Mouse (Mus musculus) ES-Bruce4 (cell line): ENCODE data around the gene Ccdc85a. TPM values are rescaled to one million over a fixed set of nuclear protein-coding genes. Genes with fewer than 3 reads are reported as not detected.
A peak's percentile ranks its signal among the peaks of the same experiment; 100 is the strongest.

Experiments
- H3K27ac ChIP-seq: 2 replicates; pipeline ENCODE4 v1.5.1; 2012; ENCODE audit warnings: low read length, inconsistent platforms; ENCODE audit not compliant: insufficient read depth
- H3K27me3 ChIP-seq: 2 replicates; pipeline ENCODE4 v1.6.1; 2012; ENCODE audit warnings: mild to moderate bottlenecking, low read length, inconsistent platforms; ENCODE audit not compliant: control insufficient read depth, poor library complexity, insufficient read depth, severe bottlenecking
- H3K36me3 ChIP-seq: 2 replicates; pipeline ENCODE4 v1.6.1; 2012; ENCODE audit warnings: inconsistent platforms, mild to moderate bottlenecking, low read length, moderate library complexity; ENCODE audit not compliant: control insufficient read depth, poor library complexity, insufficient read depth, severe bottlenecking
- H3K4me1 ChIP-seq: one replicate; pipeline ENCODE4 v1.8.1; 2011; ENCODE audit warnings: low read length; ENCODE audit not compliant: control insufficient read depth, insufficient read depth
- H3K4me3 ChIP-seq: 2 replicates; pipeline ENCODE4 v1.5.1; 2011; ENCODE audit warnings: low read depth, mild to moderate bottlenecking, low read length
- H3K9ac ChIP-seq: 2 replicates; pipeline ENCODE4 v1.6.1; 2012; ENCODE audit warnings: low read depth, mild to moderate bottlenecking, inconsistent platforms; ENCODE audit not compliant: poor library complexity, severe bottlenecking
- H3K9me3 ChIP-seq: replicated peaks from 2 replicates; pipeline ENCODE4 v1.6.1; 2012; ENCODE audit warnings: mild to moderate bottlenecking, low read length, inconsistent platforms; ENCODE audit not compliant: control insufficient read depth, poor library complexity, insufficient read depth, severe bottlenecking
- CTCF ChIP-seq: IDR thresholded peaks from one replicate; pipeline ENCODE4 v1.8.1; 2011; ENCODE audit warnings: low read depth, low read length
- EP300 ChIP-seq: IDR thresholded peaks from 2 replicates; pipeline ENCODE4 v1.6.1; 2011; ENCODE audit warnings: low read depth, low read length; ENCODE audit not compliant: insufficient read depth
- POLR2A ChIP-seq: IDR thresholded peaks from one replicate; pipeline ENCODE4 v1.8.1; 2011; ENCODE audit warnings: low read length; ENCODE audit not compliant: insufficient read depth
- polyA plus RNA-seq: library from polyadenylated mRNA; stranded (reverse); fragments of >200 nt; gene quantifications from 2 replicates; pipeline ENCODE4 v1.2.4, GENCODE M21; 2011; ENCODE audit warnings: low read depth; ENCODE audit not compliant: missing spikeins, insufficient read depth, insufficient read length

The Ccdc85a gene
- polyA plus RNA-seq, 1 experiment: 3.6 TPM

DNA sequence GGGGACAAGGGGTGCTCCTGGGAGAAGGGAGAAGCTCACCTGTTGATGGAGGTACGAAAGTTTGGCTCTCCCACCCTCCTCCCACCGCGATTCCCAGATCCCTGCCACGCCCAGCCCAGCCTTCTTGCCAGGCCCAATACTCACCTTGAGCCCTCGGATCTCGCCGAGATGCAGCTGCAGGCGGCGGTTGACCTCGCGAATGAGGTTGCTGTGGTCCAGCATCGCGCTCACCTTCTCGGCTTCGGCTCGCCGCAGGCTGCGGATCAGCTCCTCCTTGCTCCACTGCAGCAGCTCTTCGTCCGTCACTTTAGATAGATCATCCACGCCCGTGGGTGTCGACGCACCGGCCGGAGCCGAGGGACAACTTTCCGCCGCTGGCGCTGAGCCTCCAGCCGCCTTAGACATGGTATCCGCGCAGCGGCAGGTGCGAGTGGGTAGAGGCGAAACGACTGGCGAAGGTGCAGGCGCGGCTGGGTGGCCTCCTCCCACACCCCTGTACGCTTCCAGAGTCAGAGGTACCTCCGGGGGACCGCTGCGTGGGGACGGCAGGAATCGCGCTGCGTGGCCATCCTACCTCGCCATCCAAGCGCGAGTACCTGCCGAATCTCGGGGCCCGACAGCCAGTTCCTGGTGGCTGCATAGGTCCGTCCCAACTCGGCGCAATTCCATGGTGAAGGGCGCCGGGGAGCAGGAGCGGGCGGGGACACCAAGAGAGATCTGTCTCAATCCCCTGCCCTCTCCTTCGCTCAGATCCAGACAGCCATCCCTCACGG lies 800 bp downstream of the Ccdc85a start:
- Histone ChIP-seq H3K9ac (peak overlapping the region; percentile 69), H3K9me3 (no peaks in the 10 kb centered on the region), H3K27ac (no peak overlapping the region), H3K4me1 (no peaks in the 10 kb centered on the region), H3K36me3 (no peaks in the 10 kb centered on the region), H3K27me3 (no peaks in the 10 kb centered on the region), H3K4me3 (peak overlapping the region; percentile 79)
- TF ChIP-seq POLR2A (no peak), CTCF (no peak), EP300 (0 out of 2 replicates have a peak, but pooled peaks have one; percentile 38)

DNA sequence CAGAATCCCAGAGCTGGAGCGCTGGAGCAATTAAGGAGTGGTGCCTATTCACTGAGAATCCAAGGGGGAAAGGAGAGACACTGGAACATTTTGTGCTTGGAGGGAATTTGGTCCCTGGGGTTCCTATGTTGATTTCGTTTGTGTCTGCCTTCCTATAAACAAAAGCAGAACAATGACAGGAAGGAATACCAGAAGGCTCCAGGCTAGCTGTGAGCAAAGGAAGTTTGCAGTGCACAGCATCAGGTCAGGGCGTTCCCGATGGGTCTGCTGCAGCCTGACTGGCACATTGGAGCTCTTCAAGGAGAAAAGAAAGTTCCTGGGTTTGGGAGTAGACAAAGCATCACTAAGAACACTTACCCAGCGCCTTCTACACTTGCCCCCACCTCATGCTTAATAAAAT lies 1.9 kb downstream of the Ccdc85a start:
- Histone ChIP-seq H3K9me3 (no peaks in the 10 kb centered on the region), H3K4me3 (no peak overlapping the region), H3K27me3 (no peaks in the 10 kb centered on the region), H3K4me1 (no peaks in the 10 kb centered on the region), H3K9ac (0 out of 2 replicates have a peak overlapping the region, but pooled peaks have one; percentile 69), H3K36me3 (no peaks in the 10 kb centered on the region), H3K27ac (no peak overlapping the region; the same call in 1 of the 2 replicates)
- TF ChIP-seq POLR2A (no peak), CTCF (no peak), EP300 (peak; percentile 80; the same call in 1 of the 2 replicates)

DNA sequence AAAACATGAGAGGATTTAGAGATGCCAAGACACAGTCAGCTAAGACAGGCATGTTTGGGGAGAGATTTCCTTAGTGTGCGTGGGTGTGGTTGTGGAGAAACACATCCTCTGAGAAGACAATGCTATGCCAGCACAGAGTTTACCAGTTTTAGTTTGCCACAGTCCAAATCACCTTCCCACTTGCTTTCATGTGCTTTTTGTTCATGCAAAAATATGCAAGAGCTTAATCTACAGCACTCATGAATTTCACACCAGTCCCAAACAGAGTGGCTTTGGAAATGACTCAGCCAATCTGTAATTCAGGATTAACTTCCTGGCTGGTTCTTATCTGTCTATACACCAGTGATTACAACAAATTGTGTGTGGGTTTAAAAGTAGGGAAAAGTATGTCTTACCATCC lies 11.7 kb downstream of the Ccdc85a start:
- no peaks in the 10 kb centered on the region for H3K4me1 ChIP-seq
- H3K9me3 ChIP-seq: no peaks in the 10 kb centered on the region
- TF ChIP-seq POLR2A (no peak), CTCF (no peak), EP300 (no peak)
- H3K36me3 ChIP-seq: no peaks in the 10 kb centered on the region
- no peak overlapping the region for H3K9ac ChIP-seq
- no peak overlapping the region for H3K27ac ChIP-seq
- H3K27me3 ChIP-seq: no peaks in the 10 kb centered on the region
- H3K4me3 ChIP-seq: no peak overlapping the region

- H3K9me3 ChIP-seq: no peaks in the 10 kb centered on the region
- H3K9ac ChIP-seq: no peak overlapping the region
- no peaks in the 10 kb centered on the region for H3K4me1 ChIP-seq
- no peak overlapping the region for H3K27ac ChIP-seq
- H3K36me3 ChIP-seq: no peaks in the 10 kb centered on the region
- no peak for TF ChIP-seq EP300
- TF ChIP-seq CTCF: no peak
- TF ChIP-seq POLR2A: no peak
- no peak overlapping the region for H3K4me3 ChIP-seq
- H3K27me3 ChIP-seq: no peaks in the 10 kb centered on the region
Observed at GRCm38 (mm10) chr11:28556420-28556819, 27.7 kb downstream of the Ccdc85a start.

DNA sequence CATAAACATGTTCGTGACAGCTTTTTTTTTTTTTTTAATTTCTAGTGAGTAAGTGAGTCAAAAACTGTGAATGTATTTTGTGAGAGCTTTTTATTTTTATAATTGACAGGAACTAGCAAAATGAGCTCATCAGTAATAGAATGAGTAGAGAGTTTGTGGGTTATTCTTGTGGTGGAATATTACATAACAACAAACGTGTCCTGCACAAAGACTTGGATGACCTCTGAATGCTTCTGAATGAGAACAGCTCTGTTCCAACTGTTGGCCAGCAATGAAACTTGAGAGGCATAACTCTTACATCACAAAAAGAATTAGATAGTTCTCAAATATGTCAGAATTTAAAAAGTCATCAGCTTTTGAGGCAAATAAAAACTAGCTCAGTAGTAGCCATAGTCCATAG lies 40.7 kb downstream of the Ccdc85a start:
- H3K4me3 ChIP-seq: no peak overlapping the region
- TF ChIP-seq POLR2A: no peak
- TF ChIP-seq CTCF: no peak
- no peak for TF ChIP-seq EP300
- H3K9me3 ChIP-seq: no peaks in the 10 kb centered on the region

DNA sequence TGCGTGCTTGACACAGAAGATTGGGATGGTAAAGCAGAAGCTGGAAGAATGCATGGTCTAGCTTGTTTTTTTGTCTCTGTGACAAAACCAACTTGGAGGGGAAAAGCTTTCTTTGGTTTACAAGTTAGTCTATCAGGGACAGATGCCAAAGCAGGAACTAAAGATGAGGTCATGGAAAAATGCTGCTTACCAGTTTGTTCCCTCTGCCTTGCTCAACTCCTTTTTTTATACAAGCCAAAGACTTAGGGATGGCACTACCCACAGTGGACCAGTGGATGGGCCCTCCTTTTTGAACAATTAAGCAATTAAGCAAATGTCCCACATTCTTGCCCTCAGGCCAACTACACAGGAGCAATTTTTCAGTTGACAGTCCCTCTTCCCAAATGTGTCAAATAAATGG lies 42.8 kb downstream of the Ccdc85a start:
- Histone ChIP-seq H3K9ac (no peak overlapping the region), H3K27me3 (no peaks in the 10 kb centered on the region), H3K27ac (no peak overlapping the region), H3K4me1 (peaks cover 3% of the 10 kb centered on the region), H3K4me3 (no peak overlapping the region), H3K36me3 (no peaks in the 10 kb centered on the region), H3K9me3 (no peaks in the 10 kb centered on the region)
- TF ChIP-seq EP300 (no peak), POLR2A (no peak), CTCF (no peak)

More for the DNA sequence above, 40.7 kb downstream of the Ccdc85a start:
- H3K4me1 ChIP-seq: no peaks in the 10 kb centered on the region
- no peak overlapping the region for H3K27ac ChIP-seq
- H3K9ac ChIP-seq: no peak overlapping the region
- no peaks in the 10 kb centered on the region for H3K36me3 ChIP-seq
- H3K27me3 ChIP-seq: no peaks in the 10 kb centered on the region
